Mouse (Mus musculus) testis, adult 2 months (tissue): ENCODE measurements around the gene Cnot10. TPM values are rescaled to one million over a fixed set of nuclear protein-coding genes. Genes with fewer than 3 reads are reported as not detected.
"Not testable (repeated sequence)": the region's sequence is repeated elsewhere in the genome, so short reads cannot be mapped to it uniquely, and the experiment has no call there.

Source experiments
- H3K27ac ChIP-seq: fragments of 200-500 bp; 2 replicates; pipeline ENCODE4 v1.5.1; 2012; ENCODE audit warnings: low read depth, low read length; ENCODE audit not compliant: control insufficient read depth, insufficient read depth
- H3K27me3 ChIP-seq: fragments of 200-500 bp; 2 replicates; pipeline ENCODE4 v1.6.1; 2012; ENCODE audit warnings: mild to moderate bottlenecking, low read length, moderate library complexity; ENCODE audit not compliant: control insufficient read depth, insufficient read depth
- H3K36me3 ChIP-seq: fragments of 200-500 bp; 2 replicates; pipeline ENCODE4 v1.6.1; 2012; ENCODE audit warnings: mild to moderate bottlenecking, low read length; ENCODE audit not compliant: control insufficient read depth, insufficient read depth
- H3K4me1 ChIP-seq: fragments of 200-500 bp; 2 replicates; pipeline ENCODE4 v1.6.1; 2012; ENCODE audit warnings: low read length; ENCODE audit not compliant: control insufficient read depth, insufficient read depth
- H3K4me3 ChIP-seq: fragments of 200-500 bp; 2 replicates; pipeline ENCODE4 v1.5.1; 2012; ENCODE audit warnings: low read depth, mild to moderate bottlenecking, low read length, moderate library complexity, mixed read lengths; ENCODE audit not compliant: control insufficient read depth
- CTCF ChIP-seq: fragments of 200-500 bp; IDR thresholded peaks from 2 replicates; pipeline ENCODE4 v1.5.1; 2012; ENCODE audit warnings: low read depth, mild to moderate bottlenecking, inconsistent platforms, low read length, moderate library complexity; ENCODE audit not compliant: control insufficient read depth, insufficient read depth, insufficient replicate concordance
- POLR2A ChIP-seq: fragments of 200-500 bp; IDR thresholded peaks from 2 replicates; pipeline ENCODE4 v1.6.1; 2012; ENCODE audit warnings: low read depth, mild to moderate bottlenecking, inconsistent platforms, low read length, moderate library complexity; ENCODE audit not compliant: control insufficient read depth
- polyA plus RNA-seq: library from polyadenylated mRNA; depleted of rRNA; stranded (reverse); fragments of >200 nt; gene quantifications from 2 replicates; pipeline ENCODE4 v1.2.3, GENCODE M21; 2012

Cnot10 gene
- polyA plus RNA-seq, 1 experiment = 40.1 TPM

GRCm38 (mm10) chr9:114650938-114651634 is 11.1 kb upstream of the Cnot10 start:
- Histone ChIP-seq H3K27me3 (no peaks in the 10 kb centered on the region), H3K4me1 (0 out of 2 replicates have a peak, but pooled peaks cover 2% of the 10 kb centered on the region), H3K36me3 (no peaks in the 10 kb centered on the region), H3K4me3 (peak overlapping the region; percentile 44), H3K27ac (no peak overlapping the region)
- TF ChIP-seq CTCF (no peak), POLR2A (no peak)

GRCm38 (mm10) chr9:114649371-114649770 is 9.4 kb upstream of the Cnot10 start:
- Histone ChIP-seq H3K4me1 (0 out of 2 replicates have a peak, but pooled peaks cover 2% of the 10 kb centered on the region), H3K36me3 (no peaks in the 10 kb centered on the region), H3K27ac (no peak overlapping the region), H3K27me3 (no peaks in the 10 kb centered on the region), H3K4me3 (no peak overlapping the region)
- TF ChIP-seq CTCF = no peak
- TF ChIP-seq POLR2A = no peak

- H3K27me3 ChIP-seq, H3K36me3 ChIP-seq, H3K4me3 ChIP-seq, H3K27ac ChIP-seq, H3K4me1 ChIP-seq: not testable (repeated sequence)
- TF ChIP-seq CTCF = peak; percentile 12; the same call in 1 of the 2 replicates
Observed at GRCm38 (mm10) chr9:114648472-114648871, 8.5 kb upstream of the Cnot10 start.

GRCm38 (mm10) chr9:114647506-114648432 is 7.8 kb upstream of the Cnot10 start:
- Histone ChIP-seq H3K4me1 (0 out of 2 replicates have a peak, but pooled peaks cover 2% of the 10 kb centered on the region), H3K36me3 (no peaks in the 10 kb centered on the region), H3K27ac (no peak overlapping the region), H3K27me3 (no peaks in the 10 kb centered on the region), H3K4me3 (no peak overlapping the region)
- no peak for TF ChIP-seq CTCF
- TF ChIP-seq POLR2A = no peak

- 0 out of 2 replicates have a peak, but pooled peaks cover 2% of the 10 kb centered on the region for H3K4me1 ChIP-seq
- TF ChIP-seq CTCF = no peak
- no peak for TF ChIP-seq POLR2A
- no peaks in the 10 kb centered on the region for H3K27me3 ChIP-seq
- H3K4me3 ChIP-seq = no peak overlapping the region
- no peaks in the 10 kb centered on the region for H3K36me3 ChIP-seq
- no peak overlapping the region for H3K27ac ChIP-seq
Observed at GRCm38 (mm10) chr9:114646556-114647505, 6.8 kb upstream of the Cnot10 start.

- H3K27me3 ChIP-seq = no peaks in the 10 kb centered on the region
- peak overlapping the region; percentile 86 for H3K27ac ChIP-seq
- TF ChIP-seq POLR2A (no peak), CTCF (no peak)
- peak overlapping the region; percentile 98 for H3K4me3 ChIP-seq
- peaks cover 8% of the 10 kb centered on the region for H3K4me1 ChIP-seq
- no peaks in the 10 kb centered on the region for H3K36me3 ChIP-seq
Observed at GRCm38 (mm10) chr9:114639186-114639748, 717 bp downstream of the Cnot10 start.
